Mouse (Mus musculus) kidney, postnatal 0 days (tissue): ENCODE measurements at regions not wholly inside any gene's neighbourhood (a gene's known extent, or its start where the extent isn't known, plus 50 kb on each side); places are given as distances from the start of the nearest gene placed in this dataset.

ENCODE experiments used
- ATAC-seq: fragments of 200-750 bp; cut with Nextera tagmentation; replicated peaks from 2 replicates; pipeline ENCODE4 v1.8.0; 2017; ENCODE audit warnings: low read depth, moderate number of reproducible peaks, moderate TSS enrichment, moderate library complexity; ENCODE audit not compliant: low FRiP score
- DNase-seq: peaks from one replicate; pipeline ENCODE4 v3.0.0-alpha.2; 2016; ENCODE audit warnings: low spot score
- H3K27ac ChIP-seq: fragments of 300-500 bp; sonication (generic); 2 replicates; pipeline ENCODE4 v1.5.1; 2014; ENCODE audit warnings: mild to moderate bottlenecking
- H3K27me3 ChIP-seq: fragments of 300-500 bp; sonication (generic); 2 replicates; pipeline ENCODE4 v1.6.1; 2014; ENCODE audit warnings: low read length, mixed read lengths; ENCODE audit not compliant: insufficient read depth
- H3K36me3 ChIP-seq: fragments of 300-500 bp; sonication (generic); 2 replicates; pipeline ENCODE4 v1.6.1; 2014; ENCODE audit warnings: low read length, mixed read lengths; ENCODE audit not compliant: insufficient read depth
- H3K4me1 ChIP-seq: fragments of 300-500 bp; sonication (generic); replicated peaks from 2 replicates; pipeline ENCODE4 v1.6.1; 2014; ENCODE audit warnings: antibody characterized with exemption, low read length, mixed read lengths; ENCODE audit not compliant: insufficient read depth
- H3K4me2 ChIP-seq: fragments of 300-500 bp; sonication (generic); 2 replicates; pipeline ENCODE4 v1.6.1; 2014; ENCODE audit warnings: mild to moderate bottlenecking, low read length, moderate library complexity, mixed read lengths
- H3K4me3 ChIP-seq: fragments of 300-500 bp; sonication (generic); replicated peaks from 2 replicates; pipeline ENCODE4 v1.5.1; 2014; ENCODE audit warnings: low read depth, low read length
- H3K9ac ChIP-seq: fragments of 300-500 bp; sonication (generic); 2 replicates; pipeline ENCODE4 v1.6.1; 2014; ENCODE audit warnings: low read depth, low read length
- H3K9me3 ChIP-seq: fragments of 300-500 bp; sonication (generic); replicated peaks from 2 replicates; pipeline ENCODE4 v1.6.1; 2016; ENCODE audit warnings: low read length, inconsistent platforms, mixed read lengths
- CTCF ChIP-seq: IDR thresholded peaks from 2 replicates; pipeline ENCODE4 v1.5.1; 2016; ENCODE audit warnings: antibody characterized with exemption, low read depth, mild to moderate bottlenecking, moderate library complexity
- WGBS: fragments of 180-500 bp; shearing (Covaris S2); extraction: QIAGEN DNeasy Blood & Tissue Kit; methylation state at CpG from one replicate; pipeline ENCODE4 v1.1.7; 2014; 5-methylcytosine and 5-hydroxymethylcytosine counted together

GRCm38 (mm10) chr5:101294031-101294430 is 370.8 kb downstream of the Nkx6-1 start:
- Histone ChIP-seq H3K36me3 (no peaks in the 10 kb centered on the region), H3K4me1 (no peaks in the 10 kb centered on the region), H3K27ac (no peak overlapping the region), H3K9ac (no peak overlapping the region), H3K9me3 (no peaks in the 10 kb centered on the region), H3K4me2 (no peak overlapping the region), H3K4me3 (no peak overlapping the region), H3K27me3 (no peaks in the 10 kb centered on the region)
- no peak for TF ChIP-seq CTCF
- DNase-seq (no peak), ATAC-seq (no peak)
- WGBS: 43% methylated on average over 3 of the region's 3 CpGs

GRCm38 (mm10) chr5:101288358-101288757 is 376.4 kb downstream of the Nkx6-1 start:
- H3K9me3 ChIP-seq: no peaks in the 10 kb centered on the region
- H3K4me2 ChIP-seq: no peak overlapping the region
- WGBS: 67% methylated on average over 6 of the region's 6 CpGs
- H3K36me3 ChIP-seq: no peaks in the 10 kb centered on the region
- peak; percentile 74 for TF ChIP-seq CTCF
- no peak overlapping the region for H3K27ac ChIP-seq
- no peak overlapping the region for H3K4me3 ChIP-seq
- DNase-seq (peak; percentile 53), ATAC-seq (no peak)
- no peaks in the 10 kb centered on the region for H3K4me1 ChIP-seq
- no peaks in the 10 kb centered on the region for H3K27me3 ChIP-seq
- no peak overlapping the region for H3K9ac ChIP-seq

GRCm38 (mm10) chr5:101285941-101286340 is 378.9 kb downstream of the Nkx6-1 start:
- H3K4me3 ChIP-seq: no peak overlapping the region
- no peaks in the 10 kb centered on the region for H3K27me3 ChIP-seq
- no peak for TF ChIP-seq CTCF
- ATAC-seq (no peak), DNase-seq (no peak)
- no peaks in the 10 kb centered on the region for H3K4me1 ChIP-seq
- H3K4me2 ChIP-seq: no peak overlapping the region
- no peaks in the 10 kb centered on the region for H3K36me3 ChIP-seq
- H3K9me3 ChIP-seq: no peaks in the 10 kb centered on the region
- no peak overlapping the region for H3K9ac ChIP-seq
- no peak overlapping the region for H3K27ac ChIP-seq
- 38% methylated on average over 7 of the region's 7 CpGs for WGBS

- Histone ChIP-seq H3K9me3 (no peaks in the 10 kb centered on the region), H3K27ac (no peak overlapping the region), H3K4me3 (no peak overlapping the region), H3K27me3 (no peaks in the 10 kb centered on the region), H3K9ac (no peak overlapping the region), H3K4me2 (no peak overlapping the region), H3K36me3 (no peaks in the 10 kb centered on the region), H3K4me1 (no peaks in the 10 kb centered on the region)
- WGBS: 78% methylated on average over 3 of the region's 3 CpGs
- TF ChIP-seq CTCF: no peak
- ATAC-seq (no peak), DNase-seq (no peak)
These were observed 405.0 kb downstream of the Gpat3 start for GRCm38 (mm10) chr5:101250474-101250873.

- Histone ChIP-seq H3K4me2 (no peak overlapping the region), H3K27me3 (no peaks in the 10 kb centered on the region), H3K36me3 (no peaks in the 10 kb centered on the region), H3K27ac (no peak overlapping the region), H3K4me3 (no peak overlapping the region), H3K9ac (no peak overlapping the region), H3K9me3 (no peaks in the 10 kb centered on the region), H3K4me1 (no peaks in the 10 kb centered on the region)
- DNase-seq: no peak
- peak; percentile 8; the same call in 1 of the 2 replicates for TF ChIP-seq CTCF
- WGBS: 72% methylated on average over 2 of the region's 2 CpGs
- ATAC-seq: no peak
These were observed 397.1 kb downstream of the Gpat3 start for GRCm38 (mm10) chr5:101242651-101243050.

GRCm38 (mm10) chr5:101239298-101240118 is 394.0 kb downstream of the Gpat3 start:
- H3K9me3 ChIP-seq: no peaks in the 10 kb centered on the region
- H3K27me3 ChIP-seq: no peaks in the 10 kb centered on the region
- TF ChIP-seq CTCF: no peak
- 72% methylated on average over 16 of the region's 16 CpGs for WGBS
- no peaks in the 10 kb centered on the region for H3K36me3 ChIP-seq
- no peak overlapping the region for H3K9ac ChIP-seq
- no peak for ATAC-seq
- DNase-seq: no peak
- no peak overlapping the region for H3K4me3 ChIP-seq
- H3K4me1 ChIP-seq: no peaks in the 10 kb centered on the region
- no peak overlapping the region for H3K4me2 ChIP-seq
- H3K27ac ChIP-seq: no peak overlapping the region
